Mouse (Mus musculus) gastrocnemius, postnatal 10 days (tissue): ENCODE measurements around the gene Erlin1. TPM values are rescaled to one million over a fixed set of nuclear protein-coding genes. Genes with fewer than 3 reads are reported as not detected.

Experiments
- DNase-seq: peaks from one replicate; pipeline ENCODE4 v3.0.0; 2021; ENCODE audit warnings: mixed read lengths
- total RNA-seq, 2 experiments: library from RNA; stranded (reverse); gene quantifications; 2 replicates each; pipeline ENCODE4 v1.2.3; 2021

Erlin1 gene
- total RNA-seq, 2 experiments from 2014 or later = 5.6 to 8.3 TPM

GRCm38 (mm10) chr19:43998802-43999527, 70.6 kb downstream of the Erlin1 start:
- DNase-seq = no peak

- DNase-seq = no peak
Observed at GRCm38 (mm10) chr19:43998101-43998500, 71.5 kb downstream of the Erlin1 start.

- DNase-seq = no peak
Observed at GRCm38 (mm10) chr19:43995427-43995826, 74.2 kb downstream of the Erlin1 start.

- DNase-seq = no peak
Observed at GRCm38 (mm10) chr19:43992464-43992863, 77.1 kb downstream of the Erlin1 start.

- no peak for DNase-seq
Observed at GRCm38 (mm10) chr19:43990362-43990761, 79.2 kb downstream of the Erlin1 start.

GRCm38 (mm10) chr19:43986069-43986794, 83.4 kb downstream of the Erlin1 start, which contains the start of gene Cpn1:
Cpn1 (minus strand) TSS chr19:43986556.
- DNase-seq = no peak

Other genes with a start within 250 kb of the Erlin1 start
- gene Dnmbp, start 129.6 kb downstream of the Erlin1 start, total RNA-seq = 10 to 100 TPM; 12.8 to 16.3 TPM
- gene Cpn1, start 83.2 kb downstream of the Erlin1 start, total RNA-seq = not detected
- gene Cyp2c23, start 40.6 kb downstream of the Erlin1 start, total RNA-seq = not detected
- gene Chuk, start 37.7 kb upstream of the Erlin1 start, total RNA-seq = 10 to 100 TPM; 21.6 TPM
- gene Cwf19l1, start 66.1 kb upstream of the Erlin1 start, total RNA-seq = 1 to 10 TPM; 7.7 to 8.7 TPM
- gene Bloc1s2, start 76.7 kb upstream of the Erlin1 start, total RNA-seq = 10 to 100 TPM; 15.8 to 17.8 TPM
- gene Pkd2l1, start 122.7 kb upstream of the Erlin1 start, total RNA-seq = not detected
- not detected for gene Scd3, start 133.5 kb upstream of the Erlin1 start, total RNA-seq
- gene Scd2, start 223.9 kb upstream of the Erlin1 start, total RNA-seq = 10 to 100 TPM; 55.2 to 56.7 TPM